Mouse (Mus musculus): ENCODE results near the gene Adamtsl5. TPM values are rescaled to one million over a fixed set of nuclear protein-coding genes. Genes with fewer than 3 reads are reported as not detected.
A peak's percentile ranks its signal among the peaks of the same experiment; 100 is the strongest.

The Adamtsl5 gene
- polyA plus RNA-seq, 1 experiment from 2014 or later, result 0.51 TPM

GRCm38 (mm10) chr10:80382641-80383365, 34.6 kb upstream of the Adamtsl5 start:
- peaks cover 13% of the 10 kb centered on the region for H3K36me3 ChIP-seq (ENCODE audit: control insufficient read depth, insufficient read depth, low read length)
- no peaks in the 10 kb centered on the region for H3K9me3 ChIP-seq (ENCODE audit: control insufficient read depth, low read length)
- 91% methylated on average over 7 of the region's 7 CpGs for WGBS
- H3K4me1 ChIP-seq (replicated peaks; ENCODE audit: control insufficient read depth, insufficient read depth, low read length), result peaks cover 13% of the 10 kb centered on the region
- H3K27me3 ChIP-seq (ENCODE audit: control insufficient read depth, insufficient read depth, low read length), result no peaks in the 10 kb centered on the region
- ATAC-seq (replicated peaks; ENCODE audit: low FRiP score) (no peak), DNase-seq (ENCODE audit: low spot score) (no peak)
- H3K4me2 ChIP-seq (ENCODE audit: low read depth, low read length, severe bottlenecking), result no peak overlapping the region
- no peak overlapping the region for H3K4me3 ChIP-seq (ENCODE audit: low read depth, low read length)
- H3K27ac ChIP-seq (ENCODE audit: low read depth, low read length), result no peak overlapping the region
- no peak overlapping the region for H3K9ac ChIP-seq (ENCODE audit: low read length)

GRCm38 (mm10) chr10:80377716-80378115, 29.5 kb upstream of the Adamtsl5 start:
- Histone ChIP-seq H3K4me1 (replicated peaks; ENCODE audit: control insufficient read depth, insufficient read depth, low read length) (no peaks in the 10 kb centered on the region), H3K27me3 (ENCODE audit: control insufficient read depth, insufficient read depth, low read length) (no peaks in the 10 kb centered on the region), H3K9me3 (ENCODE audit: control insufficient read depth, low read length) (no peaks in the 10 kb centered on the region), H3K27ac (ENCODE audit: low read depth, low read length) (no peak overlapping the region), H3K9ac (ENCODE audit: low read length) (no peak overlapping the region), H3K4me2 (ENCODE audit: low read depth, low read length, severe bottlenecking) (no peak overlapping the region), H3K36me3 (ENCODE audit: control insufficient read depth, insufficient read depth, low read length) (peaks cover 13% of the 10 kb centered on the region), H3K4me3 (ENCODE audit: low read depth, low read length) (no peak overlapping the region)
- ATAC-seq (replicated peaks; ENCODE audit: low FRiP score) (no peak), DNase-seq (ENCODE audit: low spot score) (peak; percentile 76)
- WGBS, result 50% methylated on average over 10 of the region's 10 CpGs

GRCm38 (mm10) chr10:80376160-80376559, 27.9 kb upstream of the Adamtsl5 start:
- 4% methylated on average over 7 of the region's 7 CpGs for WGBS
- no peak overlapping the region for H3K4me2 ChIP-seq (ENCODE audit: low read depth, low read length, severe bottlenecking)
- peaks cover 2% of the 10 kb centered on the region; the same call in 1 of the 2 replicates for H3K4me1 ChIP-seq (replicated peaks; ENCODE audit: control insufficient read depth, insufficient read depth, low read length)
- H3K4me3 ChIP-seq (ENCODE audit: low read depth, low read length), result no peak overlapping the region
- H3K9me3 ChIP-seq (ENCODE audit: control insufficient read depth, low read length), result no peaks in the 10 kb centered on the region
- DNase-seq (ENCODE audit: low spot score) (peak; percentile 97), ATAC-seq (replicated peaks; ENCODE audit: low FRiP score) (0 out of 2 replicates have a peak, but pooled peaks have one; percentile 51)
- H3K27me3 ChIP-seq (ENCODE audit: control insufficient read depth, insufficient read depth, low read length), result no peaks in the 10 kb centered on the region
- H3K9ac ChIP-seq (ENCODE audit: low read length), result no peak overlapping the region
- no peak overlapping the region for H3K27ac ChIP-seq (ENCODE audit: low read depth, low read length)
- H3K36me3 ChIP-seq (ENCODE audit: control insufficient read depth, insufficient read depth, low read length), result peaks cover under 1% of the 10 kb centered on the region

- Histone ChIP-seq H3K27ac (ENCODE audit: low read depth, low read length) (no peak overlapping the region), H3K9ac (ENCODE audit: low read length) (no peak overlapping the region), H3K4me1 (replicated peaks; ENCODE audit: control insufficient read depth, insufficient read depth, low read length) (peaks cover 2% of the 10 kb centered on the region; the same call in 1 of the 2 replicates), H3K27me3 (ENCODE audit: control insufficient read depth, insufficient read depth, low read length) (no peaks in the 10 kb centered on the region), H3K9me3 (ENCODE audit: control insufficient read depth, low read length) (no peaks in the 10 kb centered on the region), H3K4me3 (ENCODE audit: low read depth, low read length) (no peak overlapping the region), H3K4me2 (ENCODE audit: low read depth, low read length, severe bottlenecking) (no peak overlapping the region), H3K36me3 (ENCODE audit: control insufficient read depth, insufficient read depth, low read length) (no peaks in the 10 kb centered on the region)
- ATAC-seq (replicated peaks; ENCODE audit: low FRiP score), result no peak
- 14% methylated on average over 6 of the region's 6 CpGs for WGBS
- DNase-seq (ENCODE audit: low spot score), result peak; percentile 79
These were observed 25.9 kb upstream of the Adamtsl5 start for GRCm38 (mm10) chr10:80374063-80374462.

GRCm38 (mm10) chr10:80372706-80373105, 24.5 kb upstream of the Adamtsl5 start:
- Histone ChIP-seq H3K27ac (ENCODE audit: low read depth, low read length) (no peak overlapping the region), H3K9ac (ENCODE audit: low read length) (no peak overlapping the region), H3K27me3 (ENCODE audit: control insufficient read depth, insufficient read depth, low read length) (no peaks in the 10 kb centered on the region), H3K4me2 (ENCODE audit: low read depth, low read length, severe bottlenecking) (no peak overlapping the region), H3K4me3 (ENCODE audit: low read depth, low read length) (no peak overlapping the region), H3K36me3 (ENCODE audit: control insufficient read depth, insufficient read depth, low read length) (no peaks in the 10 kb centered on the region), H3K4me1 (replicated peaks; ENCODE audit: control insufficient read depth, insufficient read depth, low read length) (peaks cover 2% of the 10 kb centered on the region; the same call in 1 of the 2 replicates), H3K9me3 (ENCODE audit: control insufficient read depth, low read length) (no peaks in the 10 kb centered on the region)
- ATAC-seq (replicated peaks; ENCODE audit: low FRiP score) (no peak), DNase-seq (ENCODE audit: low spot score) (no peak)
- 89% methylated on average over 6 of the region's 6 CpGs for WGBS

GRCm38 (mm10) chr10:80371983-80372382, 23.8 kb upstream of the Adamtsl5 start:
- Histone ChIP-seq H3K9me3 (ENCODE audit: control insufficient read depth, low read length) (no peaks in the 10 kb centered on the region), H3K36me3 (ENCODE audit: control insufficient read depth, insufficient read depth, low read length) (no peaks in the 10 kb centered on the region), H3K4me1 (replicated peaks; ENCODE audit: control insufficient read depth, insufficient read depth, low read length) (peaks cover 2% of the 10 kb centered on the region; the same call in 1 of the 2 replicates), H3K4me3 (ENCODE audit: low read depth, low read length) (no peak overlapping the region), H3K27me3 (ENCODE audit: control insufficient read depth, insufficient read depth, low read length) (no peaks in the 10 kb centered on the region), H3K27ac (ENCODE audit: low read depth, low read length) (no peak overlapping the region), H3K9ac (ENCODE audit: low read length) (no peak overlapping the region; the same call in 1 of the 2 replicates), H3K4me2 (ENCODE audit: low read depth, low read length, severe bottlenecking) (peak overlapping the region; percentile 21; the same call in 1 of the 2 replicates)
- ATAC-seq (replicated peaks; ENCODE audit: low FRiP score) (no peak), DNase-seq (ENCODE audit: low spot score) (no peak)
- WGBS, result 59% methylated on average over 9 of the region's 9 CpGs

- WGBS, result 3% methylated on average over 12 of the region's 12 CpGs
- peak; percentile 76 for ATAC-seq (replicated peaks; ENCODE audit: low FRiP score)
- no peaks in the 10 kb centered on the region for H3K36me3 ChIP-seq (ENCODE audit: control insufficient read depth, insufficient read depth, low read length)
- DNase-seq (ENCODE audit: low spot score), result peak; percentile 82
- H3K4me1 ChIP-seq (replicated peaks; ENCODE audit: control insufficient read depth, insufficient read depth, low read length), result peaks cover 2% of the 10 kb centered on the region; the same call in 1 of the 2 replicates
- peak overlapping the region; percentile 21; the same call in 1 of the 2 replicates for H3K4me2 ChIP-seq (ENCODE audit: low read depth, low read length, severe bottlenecking)
- H3K4me3 ChIP-seq (ENCODE audit: low read depth, low read length), result peak overlapping the region; percentile 9; the same call in 1 of the 2 replicates
- no peak overlapping the region for H3K27ac ChIP-seq (ENCODE audit: low read depth, low read length)
- H3K9ac ChIP-seq (ENCODE audit: low read length), result no peak overlapping the region; the same call in 1 of the 2 replicates
- no peaks in the 10 kb centered on the region for H3K27me3 ChIP-seq (ENCODE audit: control insufficient read depth, insufficient read depth, low read length)
- H3K9me3 ChIP-seq (ENCODE audit: control insufficient read depth, low read length), result no peaks in the 10 kb centered on the region
These were observed 23.3 kb upstream of the Adamtsl5 start for GRCm38 (mm10) chr10:80371411-80371966.

GRCm38 (mm10) chr10:80369995-80370747, 22.0 kb upstream of the Adamtsl5 start:
- DNase-seq (ENCODE audit: low spot score) (no peak), ATAC-seq (replicated peaks; ENCODE audit: low FRiP score) (no peak)
- Histone ChIP-seq H3K27me3 (ENCODE audit: control insufficient read depth, insufficient read depth, low read length) (no peaks in the 10 kb centered on the region), H3K4me1 (replicated peaks; ENCODE audit: control insufficient read depth, insufficient read depth, low read length) (peaks cover 2% of the 10 kb centered on the region; the same call in 1 of the 2 replicates), H3K9ac (ENCODE audit: low read length) (no peak overlapping the region), H3K27ac (ENCODE audit: low read depth, low read length) (no peak overlapping the region), H3K9me3 (ENCODE audit: control insufficient read depth, low read length) (no peaks in the 10 kb centered on the region), H3K36me3 (ENCODE audit: control insufficient read depth, insufficient read depth, low read length) (no peaks in the 10 kb centered on the region), H3K4me2 (ENCODE audit: low read depth, low read length, severe bottlenecking) (no peak overlapping the region), H3K4me3 (ENCODE audit: low read depth, low read length) (no peak overlapping the region)
- WGBS, result 85% methylated on average over 21 of the region's 21 CpGs

All from forebrain, embryonic 11.5 days (tissue).